Mouse (Mus musculus): ENCODE measurements around the gene Cym.
A peak's percentile ranks its signal among the peaks of the same experiment; 100 is the strongest.

The Cym gene

DNA sequence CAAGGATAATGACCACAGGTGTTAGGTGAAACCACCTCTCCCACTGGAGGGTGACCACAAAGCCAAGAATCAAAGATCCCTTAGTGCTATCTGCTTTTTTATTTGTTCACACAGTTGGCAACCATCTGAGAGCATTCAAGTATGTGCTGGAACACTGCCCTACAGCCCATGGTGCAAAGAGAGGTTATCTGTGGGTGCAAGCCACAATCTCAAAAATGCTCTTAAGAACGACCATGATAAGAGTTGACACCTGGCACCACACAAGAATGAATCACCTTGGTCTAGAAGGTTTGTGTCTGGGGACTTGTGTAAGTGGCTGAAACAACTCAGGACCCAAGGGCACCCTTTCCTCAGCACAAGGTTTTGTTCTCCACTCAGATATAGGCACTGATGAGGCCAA is 1.7 kb upstream of the Cym start:
- no peak for DNase-seq (ENCODE audit: low read depth)

DNA sequence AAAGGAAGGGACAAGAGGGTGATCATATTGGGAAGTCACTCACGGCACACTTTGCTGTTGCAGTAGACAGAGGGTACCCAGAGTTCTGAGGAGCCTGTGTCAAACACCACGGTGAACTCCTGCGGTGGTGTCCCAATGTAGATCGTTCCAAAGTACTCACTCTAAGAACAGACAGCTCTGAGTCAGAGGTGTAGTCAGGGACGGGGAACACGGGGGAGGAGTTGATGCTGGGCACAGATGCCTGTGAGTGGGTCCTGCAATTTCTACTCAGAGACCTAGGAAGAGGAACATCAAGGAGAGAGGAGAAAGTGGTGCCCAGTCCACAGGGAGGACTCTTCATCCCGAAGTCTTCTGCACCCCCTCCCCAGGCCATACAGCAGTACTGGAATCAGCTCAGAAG is 3.0 kb downstream of the Cym start:
- DNase-seq (ENCODE audit: low read depth) = no peak

DNA sequence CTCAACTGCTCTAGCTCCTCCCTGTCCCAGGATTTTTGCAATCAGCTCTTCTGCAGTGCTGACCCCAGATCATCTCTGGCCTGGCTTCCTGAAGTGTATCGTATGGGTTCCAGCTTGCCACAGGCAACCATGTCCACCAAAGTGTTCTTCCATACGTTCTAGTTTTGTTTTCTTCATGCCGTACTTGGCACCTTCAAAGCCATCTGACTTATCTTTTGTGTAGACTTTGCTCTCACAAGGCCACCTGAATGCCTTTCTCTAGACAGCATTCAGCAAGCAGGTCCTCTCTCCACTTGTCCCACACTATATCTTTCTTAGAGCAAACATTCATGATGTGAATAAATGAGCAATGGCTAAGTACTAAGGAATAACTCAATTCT is 4.4 kb downstream of the Cym start:
- DNase-seq (ENCODE audit: low read depth) = no peak

DNA sequence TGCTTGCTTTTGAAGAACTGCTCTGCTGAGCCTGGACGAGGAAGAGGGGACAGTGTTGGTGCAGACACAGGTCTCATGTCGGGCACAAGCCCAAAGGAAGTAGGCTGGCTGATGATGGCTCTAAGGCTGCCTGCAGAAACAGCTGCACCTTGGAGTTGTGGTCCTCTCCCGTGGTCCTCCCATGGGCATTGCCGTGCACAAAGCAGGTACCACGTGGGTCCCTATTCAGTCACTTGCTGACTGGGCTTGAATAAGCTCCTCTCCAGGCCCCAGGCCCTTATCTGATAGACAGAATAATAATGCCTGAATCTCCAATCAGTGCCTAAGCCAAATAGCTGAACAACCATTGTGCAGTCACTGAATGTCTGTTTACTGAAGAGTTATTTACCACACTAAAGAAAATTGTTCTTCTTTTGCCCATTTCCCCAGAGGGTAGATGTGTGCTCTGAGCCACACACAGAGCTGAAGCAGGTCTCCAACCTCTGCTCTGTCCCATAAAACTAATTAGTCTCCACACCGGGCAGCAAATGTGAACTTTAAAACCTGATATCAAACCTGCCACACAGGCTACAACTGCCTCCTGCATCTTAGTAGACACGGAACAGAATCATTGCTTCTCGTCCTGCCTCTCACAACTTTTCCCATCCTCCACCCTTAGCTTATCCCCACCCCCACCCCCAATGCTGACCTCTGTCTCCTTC is 5.0 kb downstream of the Cym start:
- DNase-seq (ENCODE audit: low read depth) = no peak

DNA sequence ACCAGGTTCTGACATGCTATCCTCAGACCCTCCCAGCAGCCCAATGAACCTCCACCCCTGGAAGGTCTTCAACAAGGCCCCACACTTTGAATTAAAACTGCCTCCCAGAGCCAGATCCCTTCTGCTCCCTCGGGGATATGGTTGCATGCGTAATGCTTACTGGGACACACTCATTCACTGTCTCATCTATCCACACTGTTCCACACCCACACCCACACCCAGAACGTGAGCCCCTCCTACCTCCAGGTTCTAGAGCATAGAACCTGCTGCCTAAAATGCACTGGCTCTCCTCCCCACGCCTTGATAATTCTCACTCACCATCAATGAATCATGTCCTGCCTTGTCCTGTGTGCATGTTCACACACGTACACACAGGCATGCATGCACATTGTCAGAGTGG is 6.9 kb downstream of the Cym start:
- no peak for DNase-seq (ENCODE audit: low read depth)

DNA sequence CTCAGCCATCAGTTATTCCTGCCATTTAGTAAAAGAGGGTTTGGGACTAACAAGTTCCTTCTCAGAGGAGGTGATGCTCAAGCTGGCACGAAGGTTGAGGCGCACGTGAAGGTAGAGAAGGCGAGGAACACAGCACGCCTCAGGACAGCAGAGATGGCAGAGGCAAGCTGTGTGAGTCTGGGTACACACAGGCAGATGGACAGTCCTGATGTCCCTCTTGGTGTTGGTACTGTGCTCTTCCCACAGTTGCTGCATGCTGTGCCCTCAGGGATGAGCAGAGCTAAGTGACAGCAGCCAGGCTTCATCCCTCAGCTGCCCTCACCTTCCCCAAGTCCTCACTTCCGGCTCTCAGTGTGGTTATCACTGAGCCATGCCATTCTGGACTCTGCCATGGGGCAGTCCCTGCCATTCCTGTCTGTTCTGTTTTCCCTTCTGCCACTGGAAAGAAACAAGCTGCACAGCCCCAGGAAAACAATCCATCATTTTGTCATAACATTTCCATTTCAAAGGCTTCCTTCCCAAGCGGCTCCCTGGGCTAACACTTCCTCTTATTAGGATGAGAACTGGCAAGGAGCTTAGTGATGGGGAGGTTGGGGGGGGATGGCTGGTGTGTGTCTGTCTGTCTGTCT is 13.8 kb downstream of the Cym start:
- no peak for DNase-seq (ENCODE audit: low read depth)

DNA sequence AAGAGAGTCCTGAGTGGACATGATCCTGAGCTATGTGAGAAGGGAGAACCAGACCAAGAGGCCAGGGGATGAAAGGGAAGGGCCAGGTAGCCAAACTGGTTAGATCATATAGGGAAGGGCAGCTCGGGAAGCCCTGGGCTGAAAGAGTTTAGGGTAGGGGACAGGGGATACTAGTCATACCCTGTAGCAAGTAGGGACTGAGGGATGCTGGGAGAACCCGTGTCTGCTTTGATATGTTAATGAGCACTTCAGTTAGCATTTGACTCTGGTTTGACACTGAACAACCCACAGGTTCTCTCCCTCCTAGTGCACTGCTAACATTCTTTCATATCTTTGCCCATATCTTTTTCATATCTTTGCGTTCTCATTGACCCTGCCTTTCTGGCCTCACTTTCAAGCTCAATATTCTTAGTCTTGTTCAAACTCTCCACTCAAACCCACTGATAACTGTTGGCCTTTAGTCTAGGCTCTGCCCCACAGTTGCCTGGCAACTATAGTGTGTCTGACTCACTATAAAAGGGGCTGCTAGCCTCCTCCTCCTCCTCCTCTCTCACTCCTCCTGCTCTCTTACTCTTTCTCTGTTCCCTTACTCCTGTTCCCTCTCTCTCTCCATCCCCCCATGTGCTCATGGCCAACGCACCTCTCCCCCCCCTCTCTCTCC is 14.9 kb downstream of the Cym start:
- no peak for DNase-seq (ENCODE audit: low read depth)

DNA sequence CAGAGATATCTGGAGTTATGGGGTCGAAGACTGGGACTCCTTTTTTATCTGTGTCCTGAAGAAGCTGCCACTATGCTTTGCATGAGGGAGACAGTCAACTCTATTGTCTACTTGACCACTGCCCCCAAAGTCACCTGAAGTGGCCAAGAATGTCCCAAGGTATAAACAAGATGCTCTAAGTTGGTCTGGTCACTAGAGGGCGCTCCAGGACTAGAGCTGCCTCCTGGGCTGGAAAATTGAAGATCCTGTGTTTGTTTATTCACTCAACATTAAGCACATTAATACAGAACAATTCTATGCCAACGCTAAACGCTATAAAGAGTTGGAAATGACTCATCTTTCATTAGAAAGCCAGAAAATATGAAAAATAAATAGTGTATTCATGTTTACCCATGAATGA is 15.5 kb downstream of the Cym start:
- DNase-seq (ENCODE audit: low read depth) = peak; percentile 27

DNA sequence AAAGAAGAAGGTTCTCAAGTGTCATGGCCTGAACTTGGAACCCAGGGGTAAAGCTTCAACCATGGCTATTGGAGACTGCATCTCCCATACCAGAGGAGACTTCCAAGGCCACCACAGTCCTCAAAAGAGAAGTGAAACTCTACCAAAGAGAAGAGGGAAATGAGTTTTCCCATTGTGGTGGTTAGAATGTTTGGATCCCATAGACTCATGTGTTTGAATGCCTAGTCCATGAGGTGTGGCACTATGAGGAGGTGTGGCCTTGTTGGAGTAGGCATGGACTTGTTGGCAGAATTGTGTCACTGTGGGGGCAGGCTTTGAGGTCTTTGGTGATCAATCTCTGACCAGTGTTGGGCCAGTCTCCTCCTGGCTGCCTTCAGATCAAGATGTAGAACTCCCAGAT is 16.4 kb downstream of the Cym start:
- no peak for DNase-seq (ENCODE audit: low read depth)

DNA sequence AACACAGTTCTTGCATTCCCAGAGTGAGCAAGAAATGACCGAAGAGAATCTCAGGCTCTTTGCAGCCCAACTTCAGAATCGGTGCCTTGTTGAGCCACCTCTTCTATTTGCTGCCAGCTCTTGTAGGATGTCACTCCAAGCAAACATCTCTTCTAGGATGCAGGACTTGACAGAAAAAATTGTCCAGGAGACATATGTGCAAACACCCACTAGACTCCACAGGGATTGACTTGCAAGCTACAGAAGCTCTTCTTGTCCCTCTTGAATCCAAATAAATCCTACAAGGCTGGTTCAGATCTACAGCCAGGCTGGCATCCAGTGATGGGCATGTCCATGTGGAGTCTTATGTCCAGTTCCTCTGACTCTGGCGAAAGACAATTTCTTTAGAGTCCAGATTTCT is 17.1 kb downstream of the Cym start:
- no peak for DNase-seq (ENCODE audit: low read depth)

DNA sequence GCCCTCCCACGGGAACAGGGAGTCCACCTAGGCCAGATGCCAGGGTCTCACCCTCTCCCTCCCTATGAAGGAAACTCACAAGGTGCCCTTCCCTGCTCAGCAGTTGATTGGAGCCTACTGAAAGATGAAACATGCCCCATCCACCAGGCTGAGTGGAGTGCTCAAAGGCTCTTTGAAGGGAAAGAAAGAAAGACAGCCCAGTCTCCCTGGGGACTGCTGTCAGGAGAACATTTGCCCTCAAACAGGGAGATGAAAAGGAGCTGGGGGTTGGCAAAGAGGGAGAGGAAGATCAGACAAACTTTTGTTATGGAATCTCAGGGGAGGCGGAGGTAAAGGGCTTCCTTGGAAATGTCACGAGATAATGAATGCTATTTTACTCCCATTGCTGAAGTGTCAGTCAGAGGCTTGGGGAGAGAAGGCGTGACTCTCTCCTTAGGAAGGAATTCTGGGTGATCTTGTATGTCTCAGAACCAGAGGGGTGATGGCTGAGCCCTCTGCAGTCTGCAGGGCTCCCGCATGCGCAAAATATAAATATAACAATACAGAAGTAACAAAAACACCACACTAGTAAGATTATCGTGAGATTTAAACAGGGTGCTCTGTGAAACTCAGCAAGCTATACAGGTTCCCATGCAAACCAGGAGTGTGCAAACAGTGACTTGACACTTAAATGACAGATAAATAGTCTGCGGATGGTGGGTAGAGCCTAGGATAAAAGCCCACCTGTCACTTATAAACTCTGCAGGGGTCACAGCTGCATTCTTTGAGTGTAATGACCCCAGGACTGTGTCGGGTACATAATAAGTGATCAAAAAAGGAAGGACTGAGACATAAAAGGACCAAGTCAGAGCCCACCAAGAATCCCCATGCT is 20.0 kb downstream of the Cym start:
- no peak for DNase-seq (ENCODE audit: low read depth)

DNA sequence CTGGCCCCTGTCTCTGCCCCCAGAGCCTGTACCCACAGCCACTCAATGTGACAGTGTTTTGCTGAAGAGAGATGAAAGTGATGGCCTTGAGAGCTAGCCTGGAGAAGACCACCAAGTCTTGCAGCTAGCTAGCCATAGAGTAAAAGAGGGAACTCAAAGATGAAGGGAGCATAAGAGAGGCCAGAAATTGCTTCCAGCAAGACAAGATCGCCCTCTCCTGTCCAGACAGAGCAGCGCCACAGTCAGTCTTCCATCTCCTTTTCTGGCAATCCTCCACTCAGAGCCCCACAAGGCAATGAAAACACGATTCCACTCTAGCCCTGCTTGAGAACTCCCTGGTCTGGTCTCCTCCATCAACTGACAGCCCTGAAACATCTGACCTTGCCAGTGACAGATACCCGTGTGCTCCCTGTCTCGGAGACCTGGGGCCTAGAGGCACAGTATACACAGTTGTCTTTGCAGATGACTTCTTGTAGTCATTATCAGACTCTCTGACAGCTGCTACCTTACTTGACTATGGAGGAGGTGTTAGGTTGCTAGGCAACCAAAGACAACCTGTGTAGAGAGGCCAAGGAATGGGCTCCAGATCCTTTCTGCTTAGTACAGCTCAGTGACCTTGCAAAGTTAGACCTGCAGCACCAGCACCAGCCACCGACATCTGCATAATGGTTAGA is 33.2 kb downstream of the Cym start:
- DNase-seq (ENCODE audit: low read depth) = no peak

DNA sequence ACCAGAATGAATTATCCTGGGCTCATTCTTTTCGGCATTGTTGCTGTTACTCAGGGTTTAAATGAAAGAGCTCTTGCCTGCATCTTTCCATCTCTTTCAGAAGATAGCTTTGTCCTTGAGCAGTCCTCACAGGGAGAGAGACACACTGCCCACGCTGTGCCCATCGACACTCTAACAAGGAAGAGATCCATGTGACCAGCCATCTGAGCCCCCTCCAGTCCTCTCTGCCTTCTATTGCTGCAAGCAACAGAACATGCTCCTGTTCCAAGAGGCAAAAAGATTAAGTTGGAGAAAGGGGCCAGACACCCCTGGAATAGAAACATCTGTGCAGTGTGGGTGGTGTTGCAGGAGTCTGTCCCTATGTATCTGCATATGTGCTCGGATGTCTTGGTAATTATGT is 34.5 kb downstream of the Cym start:
- no peak for DNase-seq (ENCODE audit: low read depth)

DNA sequence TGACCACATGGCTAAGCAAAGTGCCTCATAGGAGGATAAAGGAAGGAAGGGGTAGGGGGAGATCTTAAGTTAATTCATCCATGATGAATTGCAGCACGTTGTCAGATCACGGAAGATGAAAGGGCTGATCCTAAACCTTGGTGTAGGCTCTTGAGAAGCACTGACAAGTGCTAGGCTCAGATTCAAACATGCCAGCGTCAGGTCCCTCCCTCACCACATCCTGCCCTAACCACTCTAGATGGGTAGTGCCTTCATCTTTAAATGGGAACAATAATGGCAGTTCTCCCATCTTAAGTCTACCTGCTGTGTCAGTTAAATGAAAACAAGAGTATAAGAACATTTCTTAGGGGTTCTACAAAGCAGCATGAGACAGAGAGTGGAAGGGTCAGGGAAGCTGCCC is 35.9 kb downstream of the Cym start:
- DNase-seq (ENCODE audit: low read depth) = no peak

DNA sequence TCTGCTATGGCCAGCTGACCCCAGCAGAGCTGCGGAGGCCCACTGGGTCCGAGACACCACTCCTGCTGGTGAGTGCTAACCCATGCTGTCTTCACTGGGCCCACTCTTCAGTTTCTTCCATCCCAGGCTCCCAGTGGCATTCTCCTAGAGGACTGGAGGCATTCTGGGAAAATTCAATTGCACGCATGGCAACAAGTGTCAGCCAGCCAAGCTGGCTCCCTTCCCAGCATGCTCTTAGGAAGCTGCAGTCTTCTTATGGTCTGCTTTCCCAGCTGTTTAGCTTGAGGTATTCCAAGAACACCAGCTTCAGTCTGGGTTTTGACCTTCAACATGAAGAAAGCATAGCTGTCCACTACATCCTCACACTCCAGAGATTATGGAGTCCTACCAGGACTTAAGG is 38.4 kb downstream of the Cym start:
- DNase-seq (ENCODE audit: low read depth) = no peak

DNA sequence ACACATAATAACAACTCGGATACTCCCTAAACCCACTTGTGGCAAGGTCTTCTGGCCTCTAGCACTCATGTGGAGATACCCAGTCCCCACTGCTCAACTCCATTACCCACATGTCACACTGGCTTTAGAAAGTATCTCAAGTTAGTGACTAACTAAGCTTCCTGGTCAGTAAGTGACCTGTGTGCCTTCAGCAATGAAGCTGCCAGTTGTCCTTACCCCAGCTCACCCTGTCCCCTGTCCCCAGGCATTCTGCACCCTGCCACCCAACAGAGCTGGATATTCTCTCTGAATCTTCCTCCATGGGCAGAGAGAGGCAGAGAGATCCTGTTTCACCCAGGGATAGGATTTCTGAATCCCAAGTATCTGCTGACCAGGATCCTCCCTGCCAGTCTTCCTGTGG is 38.8 kb downstream of the Cym start, which contains the start of gene Kcna10:
Kcna10 (plus strand) TSS at position 301 of the 400 bp plus-strand sequence.
- DNase-seq (ENCODE audit: low read depth) = no peak

DNA sequence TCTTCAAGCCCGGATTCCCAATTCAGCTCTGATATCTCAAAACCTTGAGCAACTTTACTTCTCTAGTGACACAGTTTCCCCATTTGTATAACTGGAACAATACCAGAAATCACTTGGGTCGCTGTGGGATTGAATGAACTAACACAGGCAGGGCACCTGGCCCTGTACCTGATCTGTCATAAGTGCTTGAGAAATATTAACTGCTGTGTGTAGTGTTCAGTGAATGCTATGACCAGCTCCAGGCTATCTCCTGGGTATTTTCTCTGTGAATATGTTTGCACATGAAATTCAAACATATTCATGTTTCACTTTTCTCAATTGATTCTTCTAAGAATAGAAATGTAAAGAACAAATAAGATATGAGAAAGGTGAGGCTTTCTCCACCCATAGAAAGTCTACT is 40.7 kb downstream of the Cym start:
- DNase-seq (ENCODE audit: low read depth) = no peak

DNA sequence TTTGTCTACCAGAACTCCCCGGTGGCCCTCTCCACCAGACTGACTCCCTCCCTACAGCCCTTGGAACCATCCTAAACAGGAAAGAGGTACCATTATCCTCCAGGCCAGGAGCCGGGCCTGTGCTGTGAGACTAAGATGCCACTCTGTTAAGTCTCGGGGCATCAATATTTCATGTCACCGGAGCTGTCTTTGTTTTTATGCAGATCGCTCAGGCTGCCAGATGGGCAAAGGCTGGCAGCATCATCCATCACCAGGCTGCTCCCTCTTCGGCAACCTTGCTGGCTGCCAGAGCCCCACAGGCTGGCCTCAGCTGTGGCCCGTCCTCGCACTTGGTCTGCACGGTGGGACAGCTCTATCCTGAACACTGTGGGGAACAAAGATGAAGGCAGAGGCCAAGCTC is 45.0 kb downstream of the Cym start:
- DNase-seq (ENCODE audit: low read depth) = no peak

DNA sequence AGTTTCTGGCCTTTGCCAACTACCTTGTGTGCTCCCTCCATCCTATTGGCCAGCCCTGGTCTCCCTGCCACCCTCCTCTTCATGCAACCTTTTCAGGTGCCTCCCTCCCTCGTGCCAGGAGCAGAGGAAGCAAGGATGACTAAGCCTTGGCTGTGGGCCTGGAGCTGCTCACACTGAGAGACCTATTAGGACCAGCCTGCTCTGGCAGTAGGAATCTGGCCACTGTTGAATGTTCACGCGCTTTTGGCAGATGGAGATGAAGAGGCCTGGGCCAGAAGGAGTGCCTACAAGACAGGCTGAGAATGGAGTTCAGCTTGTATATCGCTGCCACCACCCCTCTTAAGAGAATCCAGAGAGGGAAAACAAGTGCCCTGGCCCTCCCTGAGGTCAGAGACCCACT is 46.0 kb downstream of the Cym start:
- no peak for DNase-seq (ENCODE audit: low read depth)

DNA sequence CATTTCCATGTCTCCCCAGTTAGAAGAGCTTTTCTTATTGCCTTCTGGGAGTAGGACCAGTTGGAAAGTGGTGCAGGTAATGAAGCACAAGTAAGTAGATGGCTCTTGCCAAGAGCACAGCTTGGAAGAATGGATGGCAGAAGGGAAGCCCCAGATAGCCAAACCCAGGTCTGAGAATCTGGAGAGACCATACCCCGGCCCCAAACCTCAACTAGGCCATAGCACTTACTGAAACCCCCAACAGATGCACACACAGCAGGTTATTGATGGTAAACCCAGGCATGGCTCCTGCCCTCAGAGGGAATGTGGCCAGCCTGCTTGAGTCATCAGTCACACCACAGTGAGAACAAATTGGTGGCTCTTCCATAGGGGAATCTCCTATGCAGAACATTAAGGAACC is 49.0 kb downstream of the Cym start:
- DNase-seq (ENCODE audit: low read depth) = no peak

DNA sequence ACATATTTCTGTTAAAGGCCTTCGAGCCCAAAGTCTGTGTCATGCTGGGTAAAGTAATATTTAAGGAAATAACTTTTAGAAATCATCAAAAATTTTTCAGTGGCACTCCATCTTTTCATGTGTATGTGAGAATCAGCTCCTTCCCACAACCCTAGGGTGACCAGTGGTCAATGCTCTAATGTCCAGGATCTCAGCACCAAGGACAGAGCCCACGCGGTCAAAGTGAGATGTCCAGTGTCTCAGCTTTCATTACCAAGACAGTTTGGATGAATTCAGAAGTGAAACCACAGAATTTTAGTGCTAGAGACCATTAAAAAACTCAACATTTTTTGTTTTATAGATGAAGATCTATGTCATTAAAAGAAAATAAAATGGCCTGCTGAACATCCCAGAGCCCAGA is 49.6 kb downstream of the Cym start:
- no peak for DNase-seq (ENCODE audit: low read depth)

DNA sequence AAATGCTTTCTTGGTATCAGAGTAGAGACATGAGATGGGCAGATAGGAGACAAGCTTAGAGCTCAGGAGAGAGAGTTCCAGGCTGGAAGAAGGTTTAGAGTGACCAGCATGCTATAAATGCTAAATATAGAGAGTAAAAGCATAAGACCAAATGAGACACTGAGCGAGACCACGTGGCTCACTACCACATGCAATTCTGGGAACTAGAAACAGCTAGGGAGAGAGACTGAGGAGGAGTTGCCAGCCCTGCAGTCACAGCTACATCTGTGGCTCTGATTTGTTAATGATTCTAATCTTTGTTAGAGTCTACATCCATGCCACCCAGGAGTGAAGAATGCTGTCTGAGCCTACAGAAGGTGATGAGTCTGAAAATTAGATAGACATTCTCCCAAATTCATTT is 52.0 kb downstream of the Cym start:
- DNase-seq (ENCODE audit: low read depth) = no peak
